Mouse (Mus musculus): ENCODE data around the gene Allc. TPM values are rescaled to one million over a fixed set of nuclear protein-coding genes. Genes with fewer than 3 reads are reported as not detected.

The Allc gene
- polyA plus RNA-seq (2012; rRNA removed; ENCODE audit: low replicate concordance) = not detected in 2 replicates

GRCm38 (mm10) chr12:28582423-28582822, at the start of gene Allc:
TSS of gene Allc (minus strand) at chr12:28582523.

DNA sequence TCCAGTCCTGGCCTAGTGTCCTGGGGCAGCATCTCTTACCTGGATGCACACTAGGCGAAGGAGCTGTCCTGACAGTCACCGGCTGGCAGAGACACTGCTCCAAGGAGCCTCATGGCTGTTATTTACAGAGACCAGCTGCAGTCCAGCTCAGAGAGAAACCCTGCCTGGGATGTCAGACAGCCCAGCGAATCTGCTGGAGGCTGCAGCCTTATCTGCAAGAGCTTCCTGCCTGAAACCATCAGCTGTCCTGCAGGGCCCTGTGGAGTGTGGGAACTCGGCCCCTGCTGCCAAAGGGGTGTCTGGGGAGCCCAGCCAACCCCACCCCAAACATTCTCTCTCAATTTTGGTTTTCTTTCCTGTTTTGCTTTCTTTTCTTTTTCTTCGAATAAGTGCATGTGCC, 40.9 kb upstream of the Allc start, which contains the start of gene Colec11:
Colec11 (minus strand) TSS at position 183 of the 400 bp plus-strand sequence.

GRCm38 (mm10) chr12:28552299-28552698, 30.0 kb downstream of the Allc start, which contains the start of gene Dcdc2c:
TSS of gene Dcdc2c (minus strand) at chr12:28552399.

Other genes with a start within 250 kb of the Allc start
- gene Dcdc2c, start 30.1 kb downstream of the Allc start, polyA plus RNA-seq (2012; rRNA removed; ENCODE audit: low replicate concordance) = not detected in 2 replicates
- 1.4 and 4.4 TPM in 2 replicates for gene Colec11, start 40.9 kb upstream of the Allc start, polyA plus RNA-seq (2012; rRNA removed; ENCODE audit: low replicate concordance)
- 172 and 431 TPM in 2 replicates for gene Rps7, start 53.4 kb upstream of the Allc start, polyA plus RNA-seq (2012; rRNA removed; ENCODE audit: low replicate concordance)
- 8.8 and 15.6 TPM in 2 replicates for gene Rnaseh1, start 67.1 kb upstream of the Allc start, polyA plus RNA-seq (2012; rRNA removed; ENCODE audit: low replicate concordance)
- 31.9 and 34.1 TPM in 2 replicates for gene Adi1, start 92.7 kb upstream of the Allc start, polyA plus RNA-seq (2012; rRNA removed; ENCODE audit: low replicate concordance)
- 33.7 and 44.8 TPM in 2 replicates for gene Trappc12, start 167.9 kb upstream of the Allc start, polyA plus RNA-seq (2012; rRNA removed; ENCODE audit: low replicate concordance)
- 36.2 and 37.5 TPM in 2 replicates for gene Eipr1, start 169.3 kb upstream of the Allc start, polyA plus RNA-seq (2012; rRNA removed; ENCODE audit: low replicate concordance)

Measured in subcutaneous adipose tissue, adult 2 months (tissue).